Mouse (Mus musculus): ENCODE results near the gene Gnb1. TPM values are rescaled to one million over a fixed set of nuclear protein-coding genes. Genes with fewer than 3 reads are reported as not detected.

The Gnb1 gene
- total and polyA plus RNA-seq, 3 experiments = 78.1 to 489 TPM; not detected in 1

Other genes starting within 250 kb of the Gnb1 start
- gene Faap20, start 241.6 kb upstream of the Gnb1 start, total RNA-seq (2012; rRNA removed) = 14.1 and 18.6 TPM in 2 replicates
- gene Faap20, start 241.6 kb upstream of the Gnb1 start, polyA plus RNA-seq (2012; ENCODE audit: insufficient read depth in 1 of 2, insufficient read length in 2 of 2, low read depth in 1 of 2, low replicate concordance in 2 of 2, missing spikeins in 1 of 2) = 10 to 100 TPM in 1 of 2 experiments, not detected in 1; 34.4 TPM
- 0.12 TPM in 1 of 2 replicates, not detected in the other for gene Prkcz, start 130.0 kb upstream of the Gnb1 start, total RNA-seq (2012; rRNA removed)
- gene Prkcz, start 130.0 kb upstream of the Gnb1 start, polyA plus RNA-seq (2012; ENCODE audit: insufficient read depth in 1 of 2, insufficient read length in 2 of 2, low read depth in 1 of 2, low replicate concordance in 2 of 2, missing spikeins in 1 of 2) = under 1 TPM in 1 of 2 experiments, not detected in 1; 0.92 TPM
- gene Gabrd, start 93.2 kb upstream of the Gnb1 start, total RNA-seq (2012; rRNA removed) = 0.42 and 0.50 TPM in 2 replicates
- 1 to 10 TPM in 1 of 2 experiments, not detected in 1; 1.1 TPM for gene Gabrd, start 93.2 kb upstream of the Gnb1 start, polyA plus RNA-seq (2012; ENCODE audit: insufficient read depth in 1 of 2, insufficient read length in 2 of 2, low read depth in 1 of 2, low replicate concordance in 2 of 2, missing spikeins in 1 of 2)
- gene Cfap74, start 82.2 kb upstream of the Gnb1 start, total RNA-seq (2012; rRNA removed) = 0.33 and 0.39 TPM in 2 replicates
- gene Cfap74, start 82.2 kb upstream of the Gnb1 start, polyA plus RNA-seq (2012; ENCODE audit: insufficient read depth in 1 of 2, insufficient read length in 2 of 2, low read depth in 1 of 2, low replicate concordance in 2 of 2, missing spikeins in 1 of 2) = 1 to 10 TPM in 1 of 2 experiments, not detected in 1; 1.0 TPM
- gene Tmem52, start 22.2 kb upstream of the Gnb1 start, total RNA-seq (2012; rRNA removed) = not detected in 2 replicates
- not detected for gene Tmem52, start 22.2 kb upstream of the Gnb1 start, polyA plus RNA-seq (2012; ENCODE audit: insufficient read depth in 1 of 2, insufficient read length in 2 of 2, low read depth in 1 of 2, low replicate concordance in 2 of 2, missing spikeins in 1 of 2)
- gene Nadk, start 71.0 kb downstream of the Gnb1 start, total RNA-seq (2012; rRNA removed) = 141 and 151 TPM in 2 replicates
- gene Nadk, start 71.0 kb downstream of the Gnb1 start, polyA plus RNA-seq (2012; ENCODE audit: insufficient read depth in 1 of 2, insufficient read length in 2 of 2, low read depth in 1 of 2, low replicate concordance in 2 of 2, missing spikeins in 1 of 2) = 100 to 1,000 TPM in 1 of 2 experiments, 10 to 100 TPM in 1; 53.2 to 258 TPM
- 9.0 and 9.9 TPM in 2 replicates for gene Slc35e2, start 110.1 kb downstream of the Gnb1 start, total RNA-seq (2012; rRNA removed)
- 1 to 10 TPM in 1 of 2 experiments, not detected in 1; 6.4 TPM for gene Slc35e2, start 110.1 kb downstream of the Gnb1 start, polyA plus RNA-seq (2012; ENCODE audit: insufficient read depth in 1 of 2, insufficient read length in 2 of 2, low read depth in 1 of 2, low replicate concordance in 2 of 2, missing spikeins in 1 of 2)
- 47.9 and 56.6 TPM in 2 replicates for gene Cdk11b, start 133.5 kb downstream of the Gnb1 start, total RNA-seq (2012; rRNA removed)
- 100 to 1,000 TPM; 113 to 249 TPM for gene Cdk11b, start 133.5 kb downstream of the Gnb1 start, polyA plus RNA-seq (2012; ENCODE audit: insufficient read depth in 1 of 2, insufficient read length in 2 of 2, low read depth in 1 of 2, low replicate concordance in 2 of 2, missing spikeins in 1 of 2)
- not detected in 2 replicates for gene Gm10563, start 154.0 kb downstream of the Gnb1 start, total RNA-seq (2012; rRNA removed)
- gene Gm10563, start 154.0 kb downstream of the Gnb1 start, polyA plus RNA-seq (2012; ENCODE audit: insufficient read depth in 1 of 2, insufficient read length in 2 of 2, low read depth in 1 of 2, low replicate concordance in 2 of 2, missing spikeins in 1 of 2) = not detected
- 1.6 and 1.8 TPM in 2 replicates for gene Mmp23, start 162.0 kb downstream of the Gnb1 start, total RNA-seq (2012; rRNA removed)
- 1 to 10 TPM in 1 of 2 experiments, not detected in 1; 2.4 TPM for gene Mmp23, start 162.0 kb downstream of the Gnb1 start, polyA plus RNA-seq (2012; ENCODE audit: insufficient read depth in 1 of 2, insufficient read length in 2 of 2, low read depth in 1 of 2, low replicate concordance in 2 of 2, missing spikeins in 1 of 2)
- 21.4 and 27.7 TPM in 2 replicates for gene Mib2, start 177.8 kb downstream of the Gnb1 start, total RNA-seq (2012; rRNA removed)
- 10 to 100 TPM in 1 of 2 experiments, not detected in 1; 38.3 TPM for gene Mib2, start 177.8 kb downstream of the Gnb1 start, polyA plus RNA-seq (2012; ENCODE audit: insufficient read depth in 1 of 2, insufficient read length in 2 of 2, low read depth in 1 of 2, low replicate concordance in 2 of 2, missing spikeins in 1 of 2)
- gene Fndc10, start 203.0 kb downstream of the Gnb1 start, total RNA-seq (2012; rRNA removed) = 1.1 and 2.6 TPM in 2 replicates
- gene Fndc10, start 203.0 kb downstream of the Gnb1 start, polyA plus RNA-seq (2012; ENCODE audit: insufficient read depth in 1 of 2, insufficient read length in 2 of 2, low read depth in 1 of 2, low replicate concordance in 2 of 2, missing spikeins in 1 of 2) = 1 to 10 TPM in 1 of 2 experiments, not detected in 1; 5.9 TPM
- 160 and 170 TPM in 2 replicates for gene Ssu72, start 213.4 kb downstream of the Gnb1 start, total RNA-seq (2012; rRNA removed)
- 100 to 1,000 TPM; 140 to 267 TPM for gene Ssu72, start 213.4 kb downstream of the Gnb1 start, polyA plus RNA-seq (2012; ENCODE audit: insufficient read depth in 1 of 2, insufficient read length in 2 of 2, low read depth in 1 of 2, low replicate concordance in 2 of 2, missing spikeins in 1 of 2)
- 0.13 and 0.27 TPM in 2 replicates for gene Tmem240, start 243.4 kb downstream of the Gnb1 start, total RNA-seq (2012; rRNA removed)
- gene Tmem240, start 243.4 kb downstream of the Gnb1 start, polyA plus RNA-seq (2012; ENCODE audit: insufficient read depth in 1 of 2, insufficient read length in 2 of 2, low read depth in 1 of 2, low replicate concordance in 2 of 2, missing spikeins in 1 of 2) = under 1 TPM in 1 of 2 experiments, not detected in 1; 0.33 TPM

Data from MEL (cell line).